Mouse (Mus musculus): ENCODE data around the gene Abhd17b. TPM values are rescaled to one million over a fixed set of nuclear protein-coding genes. Genes with fewer than 3 reads are reported as not detected.
"Not testable (repeated sequence)": the region's sequence is repeated elsewhere in the genome, so short reads cannot be mapped to it uniquely, and the experiment has no call there.

Abhd17b gene
- polyA plus RNA-seq, 1 experiment from 2014 or later = 26.5 TPM

DNA sequence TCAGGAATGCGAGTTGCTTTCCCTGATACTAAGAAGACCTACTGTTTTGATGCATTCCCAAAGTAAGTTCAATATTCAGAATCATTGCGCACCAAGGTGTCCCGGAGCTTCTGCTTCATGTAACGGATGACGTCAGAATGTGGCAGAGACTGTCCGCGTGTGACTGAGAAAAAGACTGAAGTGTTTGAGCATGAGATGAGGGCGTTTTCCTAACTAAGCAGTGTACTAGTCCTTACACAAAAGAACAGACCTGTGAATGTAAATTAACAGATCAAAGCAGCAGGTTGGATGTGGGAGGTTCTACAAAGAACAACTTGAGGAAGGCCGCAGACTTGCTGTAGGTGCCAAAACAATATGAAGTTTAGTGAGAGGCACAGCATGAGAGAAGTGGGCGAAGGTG, 28.0 kb downstream of the Abhd17b start:
- H3K9ac ChIP-seq (replicated peaks; ENCODE audit: low read length) = no peak overlapping the region
- H3K27me3 ChIP-seq (ENCODE audit: insufficient read depth, low read length) = no peaks in the 10 kb centered on the region
- H3K9me3 ChIP-seq (ENCODE audit: low read length) = no peaks in the 10 kb centered on the region
- H3K4me3 ChIP-seq (ENCODE audit: low read length) = no peak overlapping the region
- 95% methylated on average over 10 of the region's 10 CpGs for WGBS
- no peaks in the 10 kb centered on the region for H3K4me1 ChIP-seq (ENCODE audit: insufficient read depth, low read length)
- H3K36me3 ChIP-seq (ENCODE audit: insufficient read depth, low read length) = peaks cover 22% of the 10 kb centered on the region
- ATAC-seq (ENCODE audit: low FRiP score, low TSS enrichment) = no peak
- H3K27ac ChIP-seq (ENCODE audit: low read length) = no peak overlapping the region
- H3K4me2 ChIP-seq (replicated peaks; ENCODE audit: low read depth, low read length) = no peak overlapping the region

DNA sequence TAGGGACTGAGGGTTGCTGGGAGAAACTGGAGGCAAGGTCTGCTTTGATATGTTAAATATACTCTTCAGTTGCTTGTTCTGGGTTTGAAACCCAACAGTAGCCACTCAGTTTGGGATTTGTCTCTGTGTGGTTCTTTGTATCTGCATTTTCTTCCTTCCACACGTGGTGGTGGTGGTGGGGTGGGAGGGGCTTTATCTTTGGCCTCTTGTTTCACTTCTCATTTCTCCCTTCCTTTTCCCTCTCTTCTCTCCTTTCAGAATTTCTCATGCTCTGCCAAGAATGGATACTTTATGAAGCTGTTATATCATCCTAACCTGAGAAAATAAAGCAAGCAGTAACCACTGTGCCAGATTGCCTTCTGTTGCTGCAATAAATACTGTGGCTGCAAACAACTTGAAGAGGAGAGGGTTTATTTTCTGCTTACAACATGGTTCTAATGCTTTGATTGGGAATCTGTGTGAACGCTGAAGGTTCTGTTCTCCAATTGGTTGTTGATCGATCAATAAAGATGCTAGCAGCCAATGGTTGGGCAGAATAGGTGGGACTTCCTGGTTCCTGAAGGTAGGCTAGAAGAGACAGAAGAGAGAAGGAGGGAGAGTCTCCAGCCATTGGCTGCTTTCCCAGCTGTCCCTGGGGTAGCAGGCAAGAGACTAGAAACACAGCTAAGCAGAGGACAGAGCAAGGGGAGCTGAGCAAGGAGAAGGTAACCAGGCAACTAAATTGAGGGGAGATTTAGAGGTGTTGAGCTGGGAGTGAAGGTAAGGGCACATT, 60.5 kb downstream of the Abhd17b start:
- no peak overlapping the region for H3K4me3 ChIP-seq (ENCODE audit: low read length)
- ATAC-seq (ENCODE audit: low FRiP score, low TSS enrichment) = no peak
- 61% methylated on average over 3 of the region's 3 CpGs for WGBS
- H3K36me3 ChIP-seq (ENCODE audit: insufficient read depth, low read length) = no peaks in the 10 kb centered on the region
- no peak overlapping the region; the same call in 1 of the 2 replicates for H3K27ac ChIP-seq (ENCODE audit: low read length)
- no peaks in the 10 kb centered on the region for H3K9me3 ChIP-seq (ENCODE audit: low read length)
- H3K9ac ChIP-seq (replicated peaks; ENCODE audit: low read length) = no peak overlapping the region
- H3K27me3 ChIP-seq (ENCODE audit: insufficient read depth, low read length) = no peaks in the 10 kb centered on the region
- H3K4me1 ChIP-seq (ENCODE audit: insufficient read depth, low read length) = peaks cover 23% of the 10 kb centered on the region
- H3K4me2 ChIP-seq (replicated peaks; ENCODE audit: low read depth, low read length) = no peak overlapping the region

DNA sequence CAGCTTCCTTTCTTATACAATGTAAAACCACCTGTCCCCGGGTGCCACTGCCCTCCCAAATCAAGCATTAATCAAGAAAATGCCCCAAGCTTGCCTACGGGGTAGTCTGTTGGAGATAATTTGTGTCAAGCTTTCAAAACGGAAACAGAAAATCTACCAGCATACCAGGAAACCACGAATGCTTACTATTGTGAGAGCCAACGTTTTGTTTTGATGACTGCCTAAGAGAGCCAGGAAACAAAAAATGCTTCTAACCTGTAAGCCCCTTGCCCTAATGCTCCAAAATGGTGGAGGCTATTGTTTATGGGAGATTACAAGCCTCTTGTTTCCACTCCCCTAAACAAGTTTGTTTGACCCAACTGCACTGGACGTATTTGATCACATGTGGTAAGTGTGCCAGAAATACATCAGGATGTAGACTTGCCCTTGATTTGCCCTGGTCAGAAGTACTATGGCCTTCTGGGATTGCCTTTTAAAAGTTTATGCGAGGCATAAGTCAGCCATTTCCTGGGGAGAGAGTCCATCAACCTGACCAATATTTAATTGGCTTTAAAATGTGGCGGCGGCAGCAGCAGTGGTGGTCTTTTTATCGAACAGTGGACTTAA, 61.4 kb downstream of the Abhd17b start:
- WGBS = 34% methylated on average over 10 of the region's 10 CpGs
- no peak overlapping the region for H3K4me3 ChIP-seq (ENCODE audit: low read length)
- peaks cover 23% of the 10 kb centered on the region for H3K4me1 ChIP-seq (ENCODE audit: insufficient read depth, low read length)
- H3K27me3 ChIP-seq (ENCODE audit: insufficient read depth, low read length) = no peaks in the 10 kb centered on the region
- ATAC-seq (ENCODE audit: low FRiP score, low TSS enrichment) = peak; percentile 60
- no peaks in the 10 kb centered on the region for H3K36me3 ChIP-seq (ENCODE audit: insufficient read depth, low read length)
- peak overlapping the region; percentile 60 for H3K27ac ChIP-seq (ENCODE audit: low read length)
- peak overlapping the region; percentile 45 for H3K4me2 ChIP-seq (replicated peaks; ENCODE audit: low read depth, low read length)
- no peak overlapping the region for H3K9ac ChIP-seq (replicated peaks; ENCODE audit: low read length)
- no peaks in the 10 kb centered on the region for H3K9me3 ChIP-seq (ENCODE audit: low read length)

DNA sequence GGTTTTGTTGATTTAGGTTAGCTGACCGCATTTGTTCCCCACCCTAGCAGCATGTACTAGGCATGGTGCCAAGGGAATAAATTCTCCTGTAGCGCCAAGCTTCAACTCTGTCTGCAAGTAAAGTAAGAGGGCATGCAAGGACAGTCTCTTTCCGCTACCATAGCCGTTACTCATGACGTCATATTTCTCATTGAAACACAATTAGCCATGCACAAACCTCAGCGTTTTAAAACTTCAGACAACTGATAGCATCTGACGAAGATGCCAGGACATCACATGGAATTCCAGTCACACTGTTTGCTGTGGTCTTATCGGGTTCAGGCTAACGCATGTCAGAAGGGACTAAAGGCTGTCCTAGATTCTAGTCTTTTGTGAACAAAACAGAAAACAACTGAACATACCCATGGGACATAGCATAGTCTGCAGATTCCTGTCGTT, 62.0 kb downstream of the Abhd17b start:
- Histone ChIP-seq H3K27ac (ENCODE audit: low read length) (peak overlapping the region; percentile 53; the same call in 1 of the 2 replicates), H3K36me3 (ENCODE audit: insufficient read depth, low read length) (no peaks in the 10 kb centered on the region), H3K4me3 (ENCODE audit: low read length) (peak overlapping the region; percentile 19; the same call in 1 of the 2 replicates), H3K4me1 (ENCODE audit: insufficient read depth, low read length) (peaks cover 23% of the 10 kb centered on the region), H3K27me3 (ENCODE audit: insufficient read depth, low read length) (no peaks in the 10 kb centered on the region), H3K4me2 (replicated peaks; ENCODE audit: low read depth, low read length) (peak overlapping the region; percentile 45), H3K9me3 (ENCODE audit: low read length) (no peaks in the 10 kb centered on the region), H3K9ac (replicated peaks; ENCODE audit: low read length) (0 out of 2 replicates have a peak overlapping the region, but pooled peaks have one; percentile 31)
- WGBS = 17% methylated on average over 10 of the region's 10 CpGs
- peak; percentile 89 for ATAC-seq (ENCODE audit: low FRiP score, low TSS enrichment)

DNA sequence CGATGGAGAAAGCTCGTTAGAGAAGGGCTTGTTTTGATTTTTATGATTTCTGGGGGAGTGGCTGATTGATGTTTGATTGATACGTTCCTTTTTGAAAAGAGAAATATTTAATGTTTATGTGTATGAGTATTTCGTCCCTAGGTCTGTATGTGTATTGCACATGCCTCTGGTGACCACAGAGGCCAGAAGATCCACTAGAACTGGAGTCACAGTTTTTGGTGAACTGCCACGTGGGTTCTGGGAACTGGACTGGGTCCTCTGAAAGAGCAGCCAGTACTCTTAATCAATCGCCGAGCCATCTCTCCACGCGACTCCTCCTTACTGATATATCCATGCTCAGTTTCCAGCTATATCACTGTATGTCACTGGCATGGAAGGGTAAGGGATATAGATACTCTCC, 62.5 kb downstream of the Abhd17b start:
- Histone ChIP-seq H3K27ac (ENCODE audit: low read length) (0 out of 2 replicates have a peak overlapping the region, but pooled peaks have one; percentile 53), H3K4me1 (ENCODE audit: insufficient read depth, low read length) (peaks cover 23% of the 10 kb centered on the region), H3K4me3 (ENCODE audit: low read length) (peak overlapping the region; percentile 19; the same call in 1 of the 2 replicates), H3K9me3 (ENCODE audit: low read length) (no peaks in the 10 kb centered on the region), H3K36me3 (ENCODE audit: insufficient read depth, low read length) (no peaks in the 10 kb centered on the region), H3K27me3 (ENCODE audit: insufficient read depth, low read length) (no peaks in the 10 kb centered on the region), H3K4me2 (replicated peaks; ENCODE audit: low read depth, low read length) (peak overlapping the region; percentile 45), H3K9ac (replicated peaks; ENCODE audit: low read length) (no peak overlapping the region)
- no peak for ATAC-seq (ENCODE audit: low FRiP score, low TSS enrichment)
- WGBS = 67% methylated on average over 9 of the region's 9 CpGs

DNA sequence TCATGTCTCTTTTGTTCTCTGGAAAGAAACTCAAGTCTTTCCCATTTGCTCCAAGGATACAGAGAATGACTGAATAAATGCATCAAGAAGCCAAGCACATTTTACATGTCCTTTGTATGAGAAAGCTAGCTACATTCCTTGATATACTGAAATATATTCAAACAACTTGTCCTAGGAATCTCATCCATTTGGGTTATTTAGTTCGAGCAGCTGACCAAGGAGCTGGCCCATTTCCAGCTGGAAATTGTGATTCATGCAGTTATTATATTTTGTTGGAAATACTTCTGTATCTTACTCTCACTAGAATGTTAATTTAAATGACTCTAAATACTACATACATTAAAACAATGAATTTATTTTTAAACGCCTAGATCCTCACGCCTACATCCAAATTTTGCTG, 63.5 kb downstream of the Abhd17b start:
- Histone ChIP-seq H3K4me3 (ENCODE audit: low read length) (no peak overlapping the region), H3K9ac (replicated peaks; ENCODE audit: low read length) (no peak overlapping the region), H3K4me1 (ENCODE audit: insufficient read depth, low read length) (peaks cover 23% of the 10 kb centered on the region), H3K27me3 (ENCODE audit: insufficient read depth, low read length) (no peaks in the 10 kb centered on the region), H3K27ac (ENCODE audit: low read length) (no peak overlapping the region), H3K36me3 (ENCODE audit: insufficient read depth, low read length) (no peaks in the 10 kb centered on the region), H3K4me2 (replicated peaks; ENCODE audit: low read depth, low read length) (no peak overlapping the region), H3K9me3 (ENCODE audit: low read length) (no peaks in the 10 kb centered on the region)
- 88% methylated on average over 3 of the region's 3 CpGs for WGBS
- ATAC-seq (ENCODE audit: low FRiP score, low TSS enrichment) = no peak

DNA sequence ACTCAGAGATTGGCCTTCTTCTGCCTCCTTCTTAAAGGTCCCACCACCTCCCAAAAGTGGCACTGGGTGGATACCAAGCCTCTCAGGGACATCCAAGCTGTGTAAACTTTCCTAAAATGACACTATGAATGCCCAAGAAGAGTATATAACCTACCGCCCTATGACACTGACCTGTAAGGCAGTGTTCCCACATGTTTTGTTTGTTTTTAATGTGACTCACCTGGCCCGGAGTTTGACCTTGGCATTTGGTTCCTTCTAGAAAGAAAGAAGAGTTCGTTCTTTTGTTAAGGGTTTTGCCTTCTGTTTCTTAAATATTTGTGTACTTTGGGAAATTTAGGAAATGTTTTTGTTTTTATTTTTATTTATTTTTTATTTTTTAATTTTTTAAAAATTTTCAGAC, 66.2 kb downstream of the Abhd17b start:
- Histone ChIP-seq H3K27ac (ENCODE audit: low read length) (no peak overlapping the region), H3K4me1 (ENCODE audit: insufficient read depth, low read length) (peaks cover 15% of the 10 kb centered on the region), H3K4me2 (replicated peaks; ENCODE audit: low read depth, low read length) (no peak overlapping the region), H3K27me3 (ENCODE audit: insufficient read depth, low read length) (no peaks in the 10 kb centered on the region), H3K36me3 (ENCODE audit: insufficient read depth, low read length) (no peaks in the 10 kb centered on the region), H3K4me3 (ENCODE audit: low read length) (no peak overlapping the region), H3K9me3 (ENCODE audit: low read length) (no peaks in the 10 kb centered on the region), H3K9ac (replicated peaks; ENCODE audit: low read length) (no peak overlapping the region)
- 80% methylated on average over 3 of the region's 3 CpGs for WGBS
- no peak for ATAC-seq (ENCODE audit: low FRiP score, low TSS enrichment)

DNA sequence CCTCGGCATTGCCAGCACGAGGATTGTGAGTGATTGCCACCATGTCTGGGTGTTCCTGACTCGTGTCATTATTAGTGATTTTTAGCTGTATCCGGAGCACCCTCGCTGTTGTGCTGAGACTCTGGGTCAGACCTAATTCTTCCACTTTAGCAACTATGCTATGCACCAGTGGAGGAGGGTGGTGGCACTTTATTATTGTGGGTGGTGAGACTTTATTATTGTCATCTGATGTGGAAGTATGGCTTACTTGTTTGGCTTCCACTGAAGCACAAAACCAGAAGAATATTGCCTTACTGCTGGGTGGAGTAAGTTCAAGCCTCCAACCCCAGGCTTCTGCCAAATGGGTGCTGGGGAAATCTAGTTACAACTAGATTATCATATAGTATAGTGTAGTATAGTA, 68.0 kb downstream of the Abhd17b start:
- Histone ChIP-seq H3K4me2 (replicated peaks; ENCODE audit: low read depth, low read length) (no peak overlapping the region), H3K4me3 (ENCODE audit: low read length) (no peak overlapping the region), H3K9me3 (ENCODE audit: low read length) (no peaks in the 10 kb centered on the region), H3K4me1 (ENCODE audit: insufficient read depth, low read length) (no peaks in the 10 kb centered on the region), H3K27ac (ENCODE audit: low read length) (no peak overlapping the region), H3K27me3 (ENCODE audit: insufficient read depth, low read length) (no peaks in the 10 kb centered on the region), H3K9ac (replicated peaks; ENCODE audit: low read length) (no peak overlapping the region), H3K36me3 (ENCODE audit: insufficient read depth, low read length) (no peaks in the 10 kb centered on the region)
- no peak for ATAC-seq (ENCODE audit: low FRiP score, low TSS enrichment)
- WGBS = 92% methylated on average over 5 of the region's 5 CpGs

DNA sequence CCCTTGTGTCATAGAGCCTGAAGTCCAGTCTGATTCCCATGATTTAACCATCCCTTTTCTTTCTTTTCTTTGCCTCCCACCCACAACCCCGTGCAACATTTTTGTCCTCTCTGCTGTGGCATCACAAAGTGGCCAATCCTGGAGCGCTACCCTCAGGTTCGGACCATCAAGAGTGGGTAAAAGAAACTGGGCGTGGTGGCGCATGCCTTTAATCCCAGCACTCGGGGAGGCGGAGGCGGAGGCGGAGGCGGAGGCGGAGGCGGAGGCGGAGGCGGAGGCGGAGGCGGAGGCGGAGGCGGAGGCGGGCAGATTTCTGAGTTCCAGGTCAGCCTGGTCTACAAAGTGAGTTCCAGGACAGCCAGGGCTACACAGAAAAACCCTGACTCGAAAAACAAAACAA, 70.3 kb downstream of the Abhd17b start:
- not testable (repeated sequence) for H3K4me3 ChIP-seq (ENCODE audit: low read length); H3K9ac ChIP-seq (replicated peaks; ENCODE audit: low read length); H3K27me3 ChIP-seq (ENCODE audit: insufficient read depth, low read length); H3K27ac ChIP-seq (ENCODE audit: low read length); H3K9me3 ChIP-seq (ENCODE audit: low read length); H3K36me3 ChIP-seq (ENCODE audit: insufficient read depth, low read length); ATAC-seq (ENCODE audit: low FRiP score, low TSS enrichment); H3K4me2 ChIP-seq (replicated peaks; ENCODE audit: low read depth, low read length); H3K4me1 ChIP-seq (ENCODE audit: insufficient read depth, low read length)
- WGBS = 97% methylated on average over 18 of the region's 20 CpGs
